Mouse (Mus musculus) spleen, postnatal 36 days (tissue): ENCODE results near the gene Cdx2.

ENCODE experiments used
- DNase-seq, 2 experiments: peaks; one replicate each; pipeline ENCODE4 v3.0.0; 2022; ENCODE audit warnings: low spot score in 2 of 2, mixed read lengths in 1 of 2

Cdx2 gene

GRCm38 (mm10) chr5:147293127-147293910 is 13.8 kb downstream of the Cdx2 start:
- DNase-seq: peak; percentile 20 to 37

DNA sequence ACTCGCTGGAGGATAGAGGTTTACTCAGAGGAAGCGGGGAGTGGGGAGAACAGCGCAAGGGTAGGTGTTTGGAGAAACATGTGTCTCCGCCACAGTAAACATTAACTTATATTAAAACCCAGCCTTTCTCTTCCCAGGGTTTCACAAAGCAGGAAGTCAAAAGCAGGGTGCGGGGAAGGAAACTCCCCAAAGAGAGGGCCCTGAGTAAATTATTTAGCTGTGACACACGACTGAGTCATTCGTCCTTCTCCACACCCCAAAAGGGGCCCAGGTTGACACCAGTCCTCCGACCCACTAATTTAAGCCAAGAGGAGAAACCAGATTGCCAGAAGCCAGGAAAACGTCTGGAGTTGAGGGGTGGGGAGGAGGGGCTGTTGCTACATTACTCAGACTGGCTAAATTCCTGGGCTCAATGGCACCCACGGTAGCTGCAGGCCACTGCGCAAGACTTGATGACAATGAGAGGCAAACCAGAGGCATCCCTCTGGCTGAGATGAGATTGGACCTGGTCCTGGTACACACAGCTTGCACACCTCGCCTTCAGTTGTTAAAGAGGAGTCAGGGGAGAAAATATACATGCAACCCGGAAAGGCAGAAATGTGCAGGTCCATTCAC is 14.5 kb downstream of the Cdx2 start:
- DNase-seq: no peak

DNA sequence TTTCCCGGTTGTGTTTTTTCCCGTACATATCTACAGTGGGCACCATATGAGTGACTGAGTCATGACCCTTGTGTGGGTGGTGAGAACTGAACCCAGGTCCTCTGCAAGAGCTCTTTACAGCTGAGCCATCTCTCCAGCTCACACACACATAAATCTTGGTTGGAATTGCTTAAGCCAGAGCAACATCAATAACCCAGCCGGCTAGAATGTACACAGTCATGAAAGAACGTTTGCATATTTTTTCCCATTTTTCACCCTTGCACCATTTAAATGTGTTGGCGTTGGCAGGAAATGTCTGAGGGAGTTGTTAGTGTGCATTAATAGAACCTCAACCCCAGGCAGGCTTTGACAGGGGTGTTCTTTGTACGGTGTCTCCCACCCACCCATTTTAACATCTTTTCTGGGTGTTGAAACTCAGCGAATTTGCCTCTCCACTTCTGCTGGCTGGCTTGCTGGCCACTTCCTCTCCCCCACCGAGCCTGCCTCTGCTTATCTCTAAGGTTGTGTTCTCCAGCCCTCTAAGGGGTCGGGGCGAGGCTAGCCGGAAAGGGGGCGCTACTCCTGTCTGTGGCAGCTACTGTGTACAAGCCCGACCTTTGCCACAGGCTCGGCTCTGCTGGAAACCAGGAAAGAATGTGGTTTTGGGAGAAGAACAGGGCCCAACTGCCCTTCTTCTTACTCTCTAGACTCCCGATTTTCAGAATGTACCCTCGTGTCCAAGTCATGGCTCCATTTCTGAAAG is 15.1 kb downstream of the Cdx2 start:
- no peak for DNase-seq

- DNase-seq: no peak
Measured at GRCm38 (mm10) chr5:147284365-147284764, 22.7 kb downstream of the Cdx2 start.

DNA sequence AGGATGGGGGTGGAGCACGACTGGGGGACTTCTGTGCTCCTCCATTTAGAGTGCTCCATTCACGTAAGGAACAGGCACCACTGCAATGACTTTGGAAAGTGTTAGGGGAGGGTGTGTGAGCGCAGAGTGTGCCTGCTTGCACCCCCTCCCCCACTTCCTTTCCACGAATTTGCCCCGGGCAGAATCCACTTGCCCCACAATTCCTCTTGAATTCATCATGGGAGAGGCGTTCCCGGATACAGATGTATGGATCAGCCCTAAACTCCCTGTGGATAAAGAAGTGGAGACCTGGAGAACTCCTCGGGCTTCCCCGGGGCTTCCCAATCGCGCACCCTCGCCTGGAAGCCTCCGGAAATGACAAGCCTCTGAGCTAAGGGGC is 29.5 kb downstream of the Cdx2 start:
- DNase-seq: no peak

DNA sequence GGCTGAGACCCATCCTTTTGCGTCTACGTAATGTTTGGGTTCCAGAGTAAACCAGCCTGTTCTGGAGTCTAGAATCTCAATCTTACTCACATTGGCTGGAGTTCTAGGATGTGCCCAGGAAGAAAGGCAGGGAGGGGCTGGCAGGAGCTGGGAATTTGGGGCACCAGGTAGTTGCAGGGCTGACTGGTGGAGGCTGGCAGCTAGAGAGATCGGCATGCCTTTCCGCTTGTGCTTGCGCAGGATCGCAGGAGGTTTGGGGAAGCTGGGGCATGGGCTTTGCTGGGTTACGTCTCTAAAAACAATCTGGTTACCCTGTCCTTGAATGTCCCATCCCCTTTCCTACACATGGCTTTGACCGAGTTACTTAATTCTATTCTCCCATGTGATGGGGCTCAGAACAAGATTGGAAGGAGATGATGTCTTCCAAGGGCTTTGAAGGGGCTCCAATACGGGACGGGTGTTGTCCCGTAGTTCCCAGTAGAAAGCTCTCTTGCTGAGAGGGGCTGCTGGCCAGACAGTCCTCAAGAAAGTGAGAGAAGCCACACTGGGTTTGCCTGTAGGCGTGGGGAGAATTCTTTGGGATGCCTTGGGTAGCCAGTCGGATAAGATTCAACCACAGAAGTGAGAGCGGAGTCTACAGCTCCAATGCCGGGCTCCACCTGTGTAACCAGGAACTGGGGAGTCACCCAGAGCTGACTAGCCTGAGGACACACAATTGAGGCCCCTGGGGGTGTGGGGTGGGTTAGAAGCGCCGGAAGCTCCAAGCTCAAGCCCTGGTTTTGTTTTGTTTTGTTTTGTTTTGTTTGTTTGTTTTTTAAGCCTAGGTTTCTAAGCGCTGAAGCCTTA is 30.1 kb downstream of the Cdx2 start:
- no peak for DNase-seq

GRCm38 (mm10) chr5:147275761-147276160 is 31.3 kb downstream of the Cdx2 start:
- DNase-seq: no peak

DNA sequence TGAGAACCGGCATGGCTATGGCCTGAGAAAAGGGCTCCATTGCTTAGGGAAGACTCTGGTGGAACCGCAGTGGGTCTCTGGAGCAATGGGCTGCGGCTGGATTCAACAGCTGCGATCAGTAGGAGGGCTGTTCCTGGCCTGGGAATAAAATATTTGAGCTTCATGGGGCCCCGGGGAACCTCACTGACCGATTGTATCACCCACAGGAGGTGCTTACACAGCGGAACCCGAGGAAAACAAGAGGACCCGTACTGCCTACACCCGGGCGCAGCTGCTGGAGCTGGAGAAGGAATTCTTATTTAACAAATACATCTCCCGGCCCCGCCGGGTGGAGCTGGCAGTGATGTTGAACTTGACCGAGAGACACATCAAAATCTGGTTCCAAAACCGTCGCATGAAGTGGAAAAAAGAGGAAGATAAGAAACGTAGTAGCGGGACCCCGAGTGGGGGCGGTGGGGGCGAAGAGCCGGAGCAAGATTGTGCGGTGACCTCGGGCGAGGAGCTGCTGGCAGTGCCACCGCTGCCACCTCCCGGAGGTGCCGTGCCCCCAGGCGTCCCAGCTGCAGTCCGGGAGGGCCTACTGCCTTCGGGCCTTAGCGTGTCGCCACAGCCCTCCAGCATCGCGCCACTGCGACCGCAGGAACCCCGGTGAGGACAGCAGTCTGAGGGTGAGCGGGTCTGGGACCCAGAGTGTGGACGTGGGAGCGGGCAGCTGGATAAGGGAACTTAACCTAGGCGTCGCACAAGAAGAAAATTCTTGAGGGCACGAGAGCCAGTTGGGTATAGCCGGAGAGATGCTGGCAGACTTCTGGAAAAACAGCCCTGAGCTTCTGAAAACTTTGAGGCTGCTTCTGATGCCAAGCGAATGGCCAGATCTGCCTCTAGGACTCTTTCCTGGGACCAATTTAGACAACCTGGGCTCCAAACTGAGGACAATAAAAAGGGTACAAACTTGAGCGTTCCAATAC is 32.6 kb downstream of the Cdx2 start:
- no peak for DNase-seq

DNA sequence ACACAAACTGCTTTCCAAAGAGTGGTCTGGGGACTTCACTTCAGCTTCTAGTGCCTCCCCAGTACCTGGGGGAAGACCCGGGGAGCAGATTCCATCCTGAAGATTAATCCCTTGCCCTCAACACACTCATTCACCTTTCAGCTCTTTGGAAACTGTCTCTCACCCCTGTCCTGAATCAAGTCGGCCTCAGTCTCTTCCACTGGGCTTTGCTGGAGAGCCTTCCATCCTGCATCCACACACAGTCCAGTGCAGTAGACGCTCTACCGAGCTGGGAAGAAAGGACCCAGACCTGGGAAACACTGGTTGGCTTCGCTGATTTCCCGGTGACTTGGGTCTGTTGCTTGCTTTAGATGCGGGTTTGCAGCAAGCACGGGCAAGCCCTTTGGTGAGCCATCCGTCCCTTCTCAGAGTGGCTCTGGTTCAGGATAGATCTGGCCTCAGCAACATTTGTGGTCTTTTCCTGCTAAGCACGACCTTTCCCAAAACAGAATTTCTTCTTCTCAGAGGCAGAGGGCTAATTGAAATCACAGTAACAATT is 34.2 kb downstream of the Cdx2 start:
- DNase-seq: no peak

- DNase-seq: no peak
Measured at GRCm38 (mm10) chr5:147272046-147272807, 34.8 kb downstream of the Cdx2 start.

DNA sequence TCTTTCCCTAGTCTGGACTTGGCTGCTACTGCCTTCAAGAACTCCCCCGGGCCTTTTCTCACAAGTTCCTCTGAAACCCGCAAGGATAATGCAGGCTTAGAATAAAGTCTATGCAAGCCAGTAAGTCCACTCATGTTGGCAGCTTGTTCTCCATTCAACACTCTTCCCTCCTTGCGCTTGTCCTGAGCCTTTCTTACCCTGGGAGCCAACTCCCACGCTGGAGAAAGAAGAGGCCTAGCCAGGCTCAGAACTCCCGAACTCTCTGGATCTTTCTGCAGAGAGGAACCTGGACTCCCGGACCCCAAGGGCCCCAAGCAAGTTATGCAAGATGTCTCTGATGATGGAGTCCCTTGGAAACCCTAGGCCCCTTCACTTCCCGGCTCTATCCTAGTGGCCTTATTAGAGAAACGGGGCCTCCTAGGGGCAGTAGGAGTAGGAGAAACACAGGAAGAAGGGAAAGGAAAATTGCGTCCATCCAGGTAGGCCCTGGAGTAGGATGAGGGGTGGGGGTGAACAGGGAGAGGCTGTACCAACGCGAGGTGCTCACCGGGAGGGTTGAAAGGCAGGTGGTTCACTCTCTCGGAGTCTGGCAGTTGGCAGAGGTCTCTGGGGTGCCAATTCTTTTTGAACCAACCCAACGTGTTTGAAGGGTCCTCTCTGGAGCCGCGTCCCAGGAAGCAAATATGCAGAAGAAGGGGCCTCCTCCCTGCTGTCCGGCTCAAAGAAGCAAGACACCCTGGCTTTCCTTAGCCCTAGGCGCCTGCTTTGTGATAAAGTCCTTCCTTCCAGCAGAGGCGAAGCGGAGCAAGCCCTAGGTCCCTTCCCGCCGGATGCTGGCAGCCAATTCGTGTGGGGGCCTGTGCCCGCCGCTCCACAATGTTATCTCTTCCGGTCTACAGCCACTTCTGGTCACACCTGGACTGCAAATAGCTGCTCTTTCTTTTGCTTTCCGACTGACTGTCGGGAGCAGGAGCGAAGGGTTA is 36.1 kb downstream of the Cdx2 start:
- no peak for DNase-seq

GRCm38 (mm10) chr5:147269926-147270672 is 37.0 kb downstream of the Cdx2 start, which contains the start of gene Pdx1:
TSS of gene Pdx1 (plus strand) at chr5:147269959.
- DNase-seq: no peak

DNA sequence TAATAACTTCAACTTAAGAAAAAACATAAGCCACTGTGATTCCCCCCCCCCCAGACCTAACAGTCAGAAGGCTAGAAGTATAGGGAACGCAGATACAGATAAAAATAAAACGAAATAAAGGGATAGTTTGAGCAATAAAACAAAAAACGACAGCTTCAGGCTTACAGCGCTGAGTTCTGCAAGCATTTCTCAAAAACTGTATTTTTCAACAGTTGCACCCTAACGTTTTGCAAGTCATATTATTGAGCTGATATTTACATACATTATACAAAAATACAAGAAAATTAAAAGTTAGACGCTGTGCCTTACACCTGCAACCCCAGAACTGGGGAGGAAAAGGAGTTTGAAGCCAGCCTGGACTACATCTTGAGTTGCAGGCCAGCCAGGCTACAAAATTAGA is 37.7 kb downstream of the Cdx2 start:
- no peak for DNase-seq

DNA sequence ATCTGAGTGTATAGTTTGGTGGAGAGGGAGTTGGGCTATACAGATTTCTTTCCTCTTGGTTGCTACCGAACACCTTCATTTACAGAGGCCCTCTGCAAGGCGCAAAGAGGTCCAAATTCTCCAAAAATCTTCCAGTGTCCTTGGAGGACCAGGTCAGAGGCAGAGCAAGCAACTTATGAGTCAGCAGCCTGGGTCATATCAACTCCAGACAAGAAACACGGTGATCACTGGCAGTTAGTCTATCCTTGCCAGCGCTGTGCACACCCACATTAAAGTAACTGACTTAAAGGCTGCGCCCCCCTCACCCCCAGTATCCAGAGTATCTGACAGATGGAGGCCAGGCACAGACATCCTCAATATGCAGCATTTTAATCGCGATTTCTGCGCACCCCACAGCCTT is 38.3 kb downstream of the Cdx2 start:
- no peak for DNase-seq

DNA sequence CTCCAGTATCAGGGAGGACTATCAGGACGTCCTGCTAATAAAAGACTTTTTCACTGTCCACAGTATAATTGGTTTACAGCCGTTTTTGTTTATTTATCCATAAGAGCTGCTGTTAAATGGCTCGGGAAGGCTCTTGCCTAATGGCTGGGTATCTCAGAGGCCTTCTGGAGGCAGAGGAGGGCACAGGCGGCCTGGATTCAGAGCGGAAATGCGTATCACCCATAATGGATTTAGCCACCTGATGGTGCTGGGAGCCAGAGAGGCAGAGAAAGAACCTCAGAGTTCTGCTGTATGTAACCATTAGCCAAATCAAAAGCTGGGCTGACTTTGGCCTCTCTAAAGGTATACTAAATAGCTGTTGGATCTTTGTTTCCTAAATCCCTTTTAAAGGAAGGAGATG is 39.6 kb downstream of the Cdx2 start:
- no peak for DNase-seq

DNA sequence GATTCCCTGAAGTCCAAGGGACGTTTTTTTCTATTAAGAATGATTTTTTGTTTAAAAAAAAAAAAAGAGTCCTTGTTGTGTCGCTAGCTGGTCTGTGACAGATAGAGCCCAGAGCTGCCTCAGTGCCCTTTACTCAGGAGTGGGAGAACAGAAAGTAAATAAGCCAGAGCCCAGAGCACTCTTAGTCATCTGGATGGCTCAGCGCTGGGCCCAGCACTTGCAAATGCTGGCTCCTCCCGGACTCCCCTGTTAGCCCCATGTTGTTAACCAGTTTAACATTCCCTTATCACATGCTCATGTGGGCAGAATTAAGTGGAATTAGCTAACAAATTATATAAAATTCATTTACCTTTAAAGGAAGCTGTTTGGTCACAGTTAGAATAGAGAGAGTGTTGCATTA is 43.1 kb downstream of the Cdx2 start:
- no peak for DNase-seq

GRCm38 (mm10) chr5:147261899-147262541 is 45.0 kb downstream of the Cdx2 start:
- no peak for DNase-seq
